Mouse (Mus musculus) kidney, postnatal 10 days (tissue): ENCODE data around the gene Apeh.

Experiments used
- DNase-seq: peaks from one replicate; pipeline ENCODE4 v3.0.0; 2021; ENCODE audit warnings: mixed read lengths

Apeh gene

DNA sequence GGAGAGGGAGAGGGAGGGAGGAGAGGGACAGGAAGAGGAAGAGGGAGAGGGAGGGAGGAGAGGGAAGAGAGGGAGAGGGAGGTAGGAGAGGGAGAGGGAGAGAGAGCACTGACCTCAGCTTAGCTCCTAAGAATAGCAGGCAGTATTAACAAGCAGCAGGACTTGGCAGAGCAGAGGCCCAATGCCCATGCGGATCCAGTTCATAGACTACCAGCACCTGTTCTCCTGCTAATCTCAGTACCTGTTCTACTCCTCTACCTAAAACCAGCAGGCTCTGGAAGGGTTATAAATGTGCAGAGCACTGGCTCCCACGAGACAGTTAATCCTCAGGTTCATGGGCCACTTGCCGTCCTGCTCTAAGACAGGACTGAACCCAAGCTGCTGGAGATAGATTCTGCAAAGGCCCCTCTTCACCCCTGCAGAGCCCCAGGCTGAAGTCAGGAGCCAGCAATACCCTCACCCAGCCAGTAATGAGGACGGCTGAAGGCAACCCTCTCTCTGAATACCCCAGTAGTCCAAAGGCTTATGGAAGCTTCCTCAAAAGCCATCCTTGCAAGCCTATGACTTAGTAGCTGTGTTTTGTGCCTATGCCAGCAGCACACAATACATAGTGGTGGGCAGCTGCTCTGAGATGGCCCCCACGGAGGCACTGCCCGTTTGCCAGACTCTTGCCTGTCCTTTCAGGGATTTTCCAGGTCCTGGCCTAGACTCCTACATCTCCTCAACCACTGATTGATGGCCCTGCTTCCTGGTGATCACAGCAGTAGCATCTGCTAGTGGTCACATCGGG, 21.1 kb downstream of the Apeh start:
- no peak for DNase-seq

DNA sequence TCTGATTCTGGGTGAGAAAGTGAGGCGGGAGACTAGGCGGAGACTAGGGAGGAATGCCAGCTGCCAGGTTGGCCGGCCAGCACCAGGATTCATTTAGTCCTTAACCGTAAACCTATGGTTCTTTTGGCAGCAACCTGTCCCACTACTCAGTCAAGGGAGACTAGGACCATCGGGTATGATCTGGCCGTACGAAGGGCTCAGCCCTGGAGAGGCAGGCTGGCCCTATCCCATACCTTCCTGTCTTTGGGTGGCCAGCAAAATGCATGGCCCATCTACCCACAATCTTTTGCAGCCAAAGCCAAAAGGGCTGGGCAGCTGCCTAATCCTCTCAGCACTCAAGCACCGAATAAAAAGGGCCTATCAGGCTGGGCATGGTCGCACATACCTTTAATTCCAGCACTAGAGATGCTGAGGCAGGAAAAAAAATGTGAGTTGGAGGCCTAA, 21.9 kb downstream of the Apeh start:
- DNase-seq = no peak

DNA sequence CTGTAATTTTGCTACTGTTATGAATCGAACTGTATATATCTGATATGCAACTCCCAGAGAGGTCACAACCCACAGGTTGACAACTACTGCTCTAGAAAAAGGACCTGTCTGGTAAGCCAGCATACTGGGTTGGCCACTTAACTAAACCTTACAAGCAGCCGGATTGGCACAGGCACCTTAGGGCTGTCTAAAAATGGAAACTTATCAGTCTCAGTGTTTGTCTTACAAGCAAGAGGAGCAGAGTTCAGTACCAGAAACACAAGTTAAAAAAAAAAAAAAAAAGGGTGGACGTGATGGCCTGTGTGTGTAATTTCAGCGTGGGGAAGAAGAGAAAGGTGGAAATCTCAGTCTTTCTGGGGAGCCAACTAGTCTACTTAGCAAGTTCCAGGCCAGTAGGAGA, 22.6 kb downstream of the Apeh start:
- no peak for DNase-seq

DNA sequence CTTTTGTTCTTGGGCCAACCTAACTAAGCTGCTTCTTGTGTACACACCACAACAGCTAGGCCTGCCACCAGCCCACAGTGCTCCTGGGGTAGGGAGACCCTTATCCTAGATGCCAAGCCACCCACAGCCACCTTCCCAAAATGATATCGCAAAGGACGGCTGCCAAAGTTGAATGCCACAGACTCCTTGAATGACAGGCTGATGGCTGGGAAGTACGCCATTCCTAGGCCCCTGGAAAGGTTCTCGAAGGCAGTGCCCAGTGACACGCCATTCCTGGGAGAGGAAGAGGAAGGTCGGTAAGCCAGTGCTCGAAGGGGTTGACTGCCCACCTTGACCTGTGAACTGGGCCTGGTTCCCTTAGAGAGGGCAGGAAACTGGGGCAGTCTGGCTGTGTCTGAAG, 24.9 kb downstream of the Apeh start:
- DNase-seq = no peak

DNA sequence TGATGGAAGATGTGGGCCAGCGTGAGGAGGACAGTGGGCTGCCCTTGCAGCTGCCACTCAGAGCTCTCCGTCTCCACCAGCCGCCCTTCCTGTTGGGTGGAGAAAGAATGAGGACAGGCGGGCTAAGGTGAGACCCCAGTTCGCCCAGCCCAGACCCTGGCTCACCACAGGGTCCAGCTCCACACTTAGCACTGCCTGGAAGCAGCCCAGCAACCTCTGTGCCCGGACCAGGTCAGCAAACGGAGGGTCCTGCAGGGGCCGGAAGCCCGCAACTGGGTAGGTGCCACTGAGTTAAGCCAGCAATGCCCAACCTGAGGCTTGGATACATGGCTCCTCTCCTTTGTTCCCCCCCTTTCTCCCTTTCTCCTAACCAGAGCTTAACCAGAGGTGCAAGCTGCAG, 25.4 kb downstream of the Apeh start:
- no peak for DNase-seq

DNA sequence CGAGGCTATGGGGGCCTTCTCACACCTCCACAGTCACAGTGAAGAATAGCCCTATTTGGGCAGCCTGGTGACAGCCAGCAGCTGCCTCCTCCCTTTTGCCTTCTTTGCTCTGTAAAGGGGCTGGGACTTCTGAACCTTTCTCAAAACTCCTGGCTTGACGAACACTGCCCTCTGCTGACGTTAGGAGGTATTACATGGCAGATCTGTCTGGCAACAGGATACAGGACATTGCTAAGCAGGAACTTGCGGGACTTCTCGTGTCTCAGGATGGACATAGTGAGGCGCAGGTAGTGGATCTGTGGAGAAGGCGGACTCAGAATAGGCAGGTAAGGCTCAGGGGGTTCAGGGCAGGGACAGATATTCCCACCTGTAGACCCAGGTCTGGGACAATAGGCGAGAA, 26.5 kb downstream of the Apeh start:
- peak; percentile 91 for DNase-seq

DNA sequence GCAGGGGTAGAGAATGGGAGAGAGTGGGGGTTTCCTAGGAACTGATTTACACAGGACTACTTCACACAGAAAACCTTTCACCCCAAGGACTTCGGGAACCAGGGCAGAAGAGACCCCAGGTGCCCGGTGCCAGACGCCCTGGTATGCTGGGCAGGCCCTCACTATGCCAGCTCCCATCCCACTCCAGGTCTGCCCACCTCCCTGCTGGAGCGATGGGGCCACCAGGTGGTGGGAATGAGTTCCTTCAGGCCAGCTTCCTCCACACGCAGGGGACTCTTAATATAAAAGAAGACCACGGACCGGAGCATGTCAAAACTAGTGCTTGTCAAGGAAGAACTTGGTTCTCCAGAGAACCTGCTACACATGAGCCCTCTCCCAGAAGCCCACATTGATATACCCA, 27.2 kb downstream of the Apeh start:
- DNase-seq = no peak

DNA sequence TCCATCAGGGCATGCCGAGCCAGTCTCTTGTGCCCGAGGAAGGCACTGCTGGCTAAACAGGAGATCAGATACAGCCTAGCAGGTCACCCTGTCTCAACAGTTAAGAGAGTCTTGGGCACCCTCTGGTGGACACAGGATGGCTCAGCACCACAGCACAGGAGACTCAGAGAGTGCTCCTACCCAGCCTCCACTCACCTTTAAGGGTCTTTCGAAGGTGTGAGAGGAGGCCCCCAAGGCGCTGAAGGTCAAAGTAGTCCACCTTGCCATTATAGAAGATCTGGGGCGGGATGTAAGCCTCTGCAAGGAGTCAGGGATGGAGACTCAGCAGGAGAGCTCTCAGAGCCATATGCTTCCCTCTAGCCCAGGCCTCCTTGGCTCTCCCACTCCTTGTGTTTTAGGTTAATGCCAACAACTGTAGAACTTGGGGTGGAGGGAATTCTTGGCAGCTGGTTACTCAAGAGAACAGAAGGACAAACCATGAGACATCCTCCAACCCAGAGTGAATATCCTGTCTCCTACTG, 28.9 kb downstream of the Apeh start:
- peak; percentile 76 for DNase-seq

DNA sequence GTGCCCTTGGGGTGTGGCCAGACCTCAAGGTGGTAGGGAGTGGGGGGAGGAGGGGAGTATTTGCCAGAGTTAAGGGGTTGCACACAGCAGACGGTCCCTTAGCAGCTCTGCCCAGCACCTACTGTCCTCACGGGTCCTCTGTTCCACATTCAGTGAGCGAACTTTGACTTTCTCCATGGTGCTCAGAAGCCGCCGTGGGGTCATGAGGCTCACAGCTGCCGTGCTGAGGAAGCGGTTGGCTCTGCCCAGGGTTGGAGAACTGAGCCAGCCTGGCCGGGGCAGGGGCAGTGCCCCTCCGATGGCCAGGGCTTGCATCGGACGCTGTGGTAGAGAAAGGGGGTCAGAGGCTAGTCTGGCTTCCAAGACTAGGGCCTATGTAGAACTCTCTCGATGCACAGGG, 31.0 kb downstream of the Apeh start:
- DNase-seq = no peak

DNA sequence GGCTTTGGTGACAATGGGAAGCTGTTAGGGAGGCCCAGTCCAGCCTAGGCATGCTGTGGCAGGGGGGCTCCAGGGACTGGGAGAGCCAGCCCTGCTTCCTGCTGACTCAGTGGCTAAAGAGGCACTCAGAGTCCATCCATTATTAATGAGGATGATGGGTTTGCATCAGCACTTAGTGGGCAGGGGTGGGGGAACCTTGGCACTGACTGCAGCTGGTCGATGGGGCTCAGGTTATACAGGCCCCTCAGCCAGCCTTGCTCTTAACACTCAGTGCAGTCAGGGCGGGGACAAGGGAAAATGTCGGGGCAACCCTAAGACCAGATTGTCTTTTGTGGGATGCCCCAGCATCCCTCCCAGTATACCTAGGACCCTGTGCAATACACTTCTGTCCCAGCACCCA, 32.3 kb downstream of the Apeh start:
- no peak for DNase-seq

DNA sequence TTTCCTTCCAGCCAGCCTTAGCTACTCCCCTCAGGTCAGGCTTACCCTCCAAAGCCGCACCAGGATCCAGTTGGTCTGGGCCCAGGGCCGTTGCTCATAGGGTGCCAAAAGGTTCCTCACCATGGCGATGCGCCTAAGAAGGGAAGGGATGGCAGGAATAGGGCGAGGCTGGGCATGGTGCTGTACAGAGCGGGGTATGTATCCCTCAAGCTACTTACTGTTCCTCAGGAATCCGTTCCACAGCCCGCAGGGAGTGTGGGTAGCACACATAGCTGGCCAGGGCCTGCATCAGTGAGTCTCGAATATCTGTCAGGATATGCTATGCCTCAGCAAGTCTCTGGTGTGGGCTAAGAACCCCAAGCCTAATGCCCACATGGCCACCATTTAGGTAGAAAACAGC, 36.1 kb downstream of the Apeh start:
- DNase-seq = no peak

DNA sequence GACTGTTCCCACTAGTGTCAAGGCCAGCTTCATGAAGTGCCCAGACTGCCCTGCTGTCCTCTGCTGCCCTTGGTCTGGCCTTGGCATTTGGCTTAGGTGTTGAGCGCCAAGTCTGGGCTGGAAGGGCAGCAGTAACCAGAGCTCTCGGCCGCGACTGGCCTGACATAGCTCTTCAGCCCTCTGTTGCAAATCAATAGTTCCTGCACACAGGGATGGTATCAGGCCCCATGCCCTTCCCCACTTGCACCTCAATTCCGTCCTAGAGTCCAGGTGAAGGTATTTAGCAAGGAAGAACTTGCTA, 37.2 kb downstream of the Apeh start:
- peak; percentile 14 for DNase-seq

DNA sequence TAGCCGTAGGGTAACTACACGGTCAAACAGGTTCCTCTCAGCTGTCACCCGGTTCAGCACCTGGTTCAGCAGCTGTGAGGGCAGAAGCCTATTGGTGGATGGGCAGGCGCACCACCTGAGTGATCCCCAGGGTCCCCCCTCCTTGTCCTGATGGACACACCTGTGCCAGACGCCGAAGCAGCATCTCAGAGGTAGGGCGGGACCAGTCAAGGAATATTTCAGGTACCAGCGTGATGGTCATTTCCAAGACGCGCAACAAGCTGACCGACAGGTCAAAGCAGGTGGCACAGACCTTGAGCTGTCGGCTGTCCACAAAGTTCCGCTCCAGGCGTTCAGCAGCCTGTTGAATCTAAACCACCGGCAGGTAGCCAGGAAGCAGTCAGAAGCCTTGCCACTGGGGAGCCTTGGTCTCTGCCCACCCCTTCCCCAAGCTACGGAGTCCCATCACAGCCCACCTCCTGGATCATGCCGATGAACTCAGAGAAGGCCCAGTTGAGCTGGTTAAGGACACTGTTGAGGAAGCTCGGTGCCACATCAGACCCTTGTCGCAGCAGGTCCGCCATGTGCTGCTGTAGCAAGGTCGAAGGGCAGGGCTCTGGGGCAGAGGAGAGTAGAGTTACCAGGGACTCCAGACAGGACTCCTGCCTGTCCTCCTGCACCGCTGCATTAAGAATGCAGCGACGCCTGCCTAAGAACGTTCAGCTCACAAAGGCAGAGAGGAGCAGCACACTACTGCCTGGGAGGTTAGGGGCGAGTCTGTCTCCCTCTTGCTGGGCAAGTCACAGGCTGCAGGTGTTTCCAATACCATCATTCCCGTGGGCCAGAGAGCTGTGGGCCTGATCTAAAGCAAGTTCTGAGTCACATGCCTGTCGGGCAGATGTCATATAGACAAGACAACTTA, 37.8 kb downstream of the Apeh start:
- DNase-seq = peak; percentile 16

DNA sequence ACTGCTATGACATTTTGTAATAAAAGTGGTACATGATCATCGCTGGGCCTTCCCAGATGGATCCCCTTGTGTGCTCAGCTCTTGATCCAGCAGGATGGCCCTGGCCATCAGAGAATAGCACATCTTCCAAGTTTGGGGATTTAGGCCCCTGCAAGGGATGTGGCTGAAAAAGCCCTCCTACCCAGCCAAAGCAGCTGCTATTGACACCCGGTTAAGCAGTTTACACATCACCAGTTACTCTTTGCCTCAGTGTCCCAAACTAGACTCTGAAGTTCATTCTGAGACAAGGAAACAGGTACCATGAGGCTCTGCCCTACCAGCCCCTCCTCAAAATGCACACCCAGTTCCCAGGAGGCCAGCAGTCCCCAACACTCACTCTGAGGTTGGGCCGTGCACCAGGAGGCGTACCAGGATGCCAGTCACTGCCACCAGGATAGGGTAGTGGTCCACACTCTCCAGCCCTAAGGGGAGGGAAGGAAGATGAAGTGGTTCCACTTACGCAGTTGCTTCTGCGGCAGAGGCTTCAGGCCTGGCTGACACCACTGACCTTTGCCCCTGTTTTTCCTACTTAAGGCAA, 38.7 kb downstream of the Apeh start:
- DNase-seq = no peak

DNA sequence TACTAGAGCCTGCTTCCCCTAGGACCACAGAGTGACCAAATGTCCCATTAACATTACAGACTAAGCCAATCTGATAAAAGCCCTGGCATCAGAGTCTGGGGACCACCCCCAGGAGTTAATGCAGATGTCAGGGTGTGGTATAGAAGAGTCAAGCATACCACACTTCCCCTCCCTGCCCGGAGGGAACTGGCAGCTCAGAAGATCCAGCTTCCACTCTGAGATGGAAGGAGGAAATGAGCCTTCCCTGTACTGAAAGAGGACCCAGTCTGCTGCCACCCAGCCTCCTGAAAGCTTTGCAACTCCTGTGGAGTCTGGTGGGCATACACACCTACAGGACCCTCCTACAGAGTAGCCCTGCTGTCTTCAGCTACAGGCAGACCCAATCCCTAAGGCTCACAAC, 39.3 kb downstream of the Apeh start:
- DNase-seq = no peak

DNA sequence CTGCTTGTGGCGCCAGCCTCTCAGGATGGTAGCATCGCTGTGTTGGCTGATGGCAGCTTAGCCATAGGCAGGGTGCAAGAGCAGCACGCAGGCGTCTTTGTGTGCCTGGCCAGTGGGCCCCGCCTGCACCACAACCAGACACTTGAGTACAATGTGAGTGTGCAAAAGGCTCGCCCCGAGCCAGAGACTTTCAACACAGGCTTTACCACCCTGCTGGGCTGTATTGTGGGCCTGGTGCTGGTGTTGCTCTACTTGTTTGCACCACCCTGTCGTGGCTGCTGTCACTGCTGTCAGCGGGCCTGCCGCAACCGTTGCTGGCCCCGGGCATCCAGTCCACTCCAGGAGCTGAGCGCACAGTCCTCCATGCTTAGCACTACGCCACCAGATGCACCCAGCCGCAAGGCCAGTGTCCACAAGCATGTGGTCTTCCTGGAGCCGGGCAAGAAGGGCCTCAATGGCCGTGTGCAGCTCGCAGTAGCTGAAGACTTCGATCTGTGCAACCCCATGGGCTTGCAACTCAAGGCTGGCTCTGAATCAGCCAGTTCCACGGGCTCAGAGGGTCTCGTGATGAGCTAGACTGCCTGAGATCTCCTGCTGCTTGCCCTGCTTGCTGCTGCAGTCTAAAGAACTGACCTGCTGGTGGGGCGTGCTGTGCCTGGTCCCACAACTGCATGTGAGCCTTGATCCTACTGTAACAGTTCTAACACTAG, 39.9 kb downstream of the Apeh start:
- no peak for DNase-seq

DNA sequence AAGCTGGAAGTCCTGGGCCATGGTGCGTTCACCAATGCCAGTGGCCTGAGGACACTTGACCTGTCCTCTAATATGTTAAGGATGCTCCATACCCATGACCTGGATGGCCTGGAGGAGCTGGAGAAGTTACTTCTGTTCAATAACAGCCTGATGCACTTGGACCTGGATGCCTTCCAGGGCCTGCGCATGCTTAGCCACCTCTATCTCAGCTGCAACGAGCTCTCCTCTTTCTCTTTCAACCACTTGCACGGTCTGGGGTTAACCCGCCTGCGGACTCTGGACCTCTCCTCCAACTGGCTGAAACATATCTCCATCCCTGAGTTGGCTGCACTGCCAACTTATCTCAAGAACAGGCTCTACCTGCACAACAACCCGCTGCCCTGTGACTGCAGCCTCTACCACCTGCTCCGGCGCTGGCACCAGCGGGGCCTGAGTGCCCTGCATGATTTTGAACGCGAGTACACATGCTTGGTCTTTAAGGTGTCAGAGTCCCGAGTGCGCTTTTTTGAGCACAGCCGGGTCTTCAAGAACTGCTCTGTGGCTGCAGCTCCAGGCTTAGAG, 40.7 kb downstream of the Apeh start:
- no peak for DNase-seq

DNA sequence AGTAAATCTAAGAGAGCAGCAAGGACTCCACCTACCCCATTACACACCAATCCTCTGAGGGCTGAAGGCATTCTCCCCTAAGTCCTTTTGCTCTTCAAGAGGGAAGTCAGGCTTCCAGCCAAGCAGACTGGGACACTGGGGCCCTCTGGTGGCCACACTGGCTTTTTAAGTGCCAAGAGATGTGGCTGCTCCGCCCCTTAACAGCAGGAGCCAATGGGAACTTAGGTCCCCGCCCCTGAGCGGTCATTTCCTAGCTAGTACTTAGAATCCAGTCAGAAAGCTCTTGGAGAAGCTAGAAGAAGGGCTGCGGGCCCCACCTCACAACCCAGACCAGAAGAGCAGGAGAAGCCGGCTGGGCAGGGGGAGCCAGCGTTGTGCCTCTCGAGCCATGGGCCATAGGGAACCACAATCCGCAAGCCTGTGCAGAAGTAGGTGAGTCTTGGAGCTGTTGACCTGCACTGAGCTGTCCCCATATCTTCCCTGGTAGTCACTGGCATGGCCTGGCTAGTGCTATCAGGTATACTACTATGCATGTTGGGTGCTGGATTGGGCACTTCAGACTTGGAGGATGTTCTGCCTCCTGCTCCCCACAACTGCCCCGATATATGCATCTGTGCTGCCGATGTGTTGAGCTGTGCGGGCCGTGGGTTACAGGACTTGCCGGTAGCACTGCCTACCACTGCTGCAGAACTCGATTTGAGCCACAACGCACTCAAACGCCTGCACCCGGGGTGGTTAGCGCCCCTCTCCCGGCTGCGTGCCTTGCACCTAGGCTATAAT, 41.3 kb downstream of the Apeh start, which contains the start of gene Amigo3:
Amigo3 (plus strand) TSS at position 275 of the 780 bp plus-strand sequence.
- DNase-seq = peak; percentile 98

DNA sequence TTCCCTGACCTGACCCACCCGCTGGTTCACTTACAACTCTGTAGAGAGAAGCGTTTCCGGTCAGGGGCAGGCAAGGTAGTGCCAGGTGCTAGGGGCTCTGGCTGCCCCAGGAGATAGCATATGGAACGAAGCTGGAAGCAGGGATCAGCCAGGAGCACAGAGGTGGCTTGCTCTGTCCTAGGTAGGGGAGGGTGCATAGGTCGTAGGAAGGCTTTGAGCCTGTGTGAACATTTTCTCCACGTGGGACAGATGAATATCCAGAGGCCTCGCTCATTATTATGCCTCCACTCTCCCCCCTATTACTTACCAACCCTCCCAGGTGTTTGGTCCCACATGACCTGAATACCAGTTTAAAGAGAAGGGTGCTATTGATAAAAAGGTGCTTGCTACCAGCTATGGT, 42.0 kb downstream of the Apeh start:
- DNase-seq = no peak

DNA sequence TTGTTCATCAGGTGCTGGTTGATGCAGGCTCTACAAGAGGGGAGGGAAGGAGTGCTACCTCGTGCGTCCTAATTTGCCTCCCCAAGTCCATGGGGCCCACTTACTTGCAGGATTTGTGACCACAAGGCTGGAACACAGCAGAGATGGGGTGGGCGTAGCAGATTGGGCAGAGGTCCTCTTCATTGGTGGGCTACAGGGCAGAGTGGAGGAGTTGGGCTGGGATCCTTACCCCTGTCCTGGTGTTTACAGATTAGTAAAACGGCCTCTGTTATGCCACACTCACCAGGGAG, 42.5 kb downstream of the Apeh start:
- DNase-seq = no peak

DNA sequence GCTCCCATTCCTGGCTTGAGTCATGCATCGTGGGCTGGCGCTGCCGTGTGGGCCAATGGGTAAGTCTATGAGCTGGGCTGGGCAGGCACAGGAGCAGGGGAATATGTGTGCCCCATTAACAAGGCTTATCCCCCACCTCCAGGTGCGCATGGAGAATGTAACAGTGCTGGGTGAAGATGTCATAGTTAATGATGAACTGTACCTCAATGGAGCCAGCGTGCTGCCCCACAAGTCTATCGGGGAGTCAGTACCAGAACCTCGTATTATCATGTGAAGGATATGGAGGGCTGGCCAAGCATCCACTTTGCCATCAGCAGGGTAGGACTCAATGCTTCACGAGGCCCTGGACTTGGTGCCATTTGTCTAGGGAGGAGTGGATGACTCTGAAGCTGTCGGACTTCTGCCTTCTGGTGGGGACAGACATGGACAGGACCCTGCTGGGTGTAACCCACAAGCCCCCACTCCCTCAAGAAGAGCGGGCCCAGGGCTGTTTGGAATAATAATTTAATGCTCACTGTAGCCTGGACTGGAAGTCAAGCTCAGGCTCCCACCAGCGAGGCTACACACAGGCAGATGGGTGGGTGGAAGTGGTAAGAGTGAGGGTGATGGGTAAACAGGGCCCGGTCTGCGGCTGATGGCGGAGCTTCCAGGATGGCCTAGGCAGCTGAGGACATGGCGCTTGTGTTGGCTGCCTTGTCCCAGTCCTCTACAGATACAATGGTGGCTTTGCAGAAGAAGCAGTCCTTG, 43.0 kb downstream of the Apeh start:
- no peak for DNase-seq
